Mouse (Mus musculus): Measurements from ENCODE around the gene Agmat.

DNA sequence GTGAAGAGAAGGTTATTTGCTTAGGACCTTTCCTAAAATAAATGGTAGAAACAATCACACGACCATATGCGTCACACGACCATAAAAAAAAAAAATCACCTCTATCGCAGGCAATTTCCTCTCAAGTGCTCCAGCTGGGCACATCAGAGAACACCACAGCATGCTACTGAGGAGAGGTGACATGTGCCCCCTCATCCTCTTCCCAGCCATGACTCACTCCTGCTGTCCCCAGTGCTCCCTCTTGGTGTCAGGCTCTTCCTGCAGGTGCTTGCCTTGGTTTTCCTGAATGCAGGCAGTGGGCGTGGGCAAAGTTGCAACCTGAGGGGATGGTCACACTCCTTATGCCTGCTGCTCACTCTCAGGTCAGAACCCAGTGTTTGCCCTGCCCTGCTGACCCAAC, 38.4 kb downstream of the Agmat start:
- TF ChIP-seq CTCF (IDR thresholded peaks at IDR 0.05; ENCODE audit: insufficient read depth, low read length) (no peak; the same call in 1 of the 2 replicates), POLR2A (IDR thresholded peaks at IDR 0.05; ENCODE audit: borderline replicate concordance, extremely low read depth, low read depth, low read length) (no peak)
